Mouse (Mus musculus) embryonic fibroblast, embryonic 13.5 days (primary cell): Measurements from ENCODE around the gene Akap6.

Experiments
- CTCF ChIP-seq: IDR thresholded peaks from 2 replicates; pipeline ENCODE4 v1.5.1; 2011; ENCODE audit warnings: mild to moderate bottlenecking, control low read depth, low read length, moderate library complexity, borderline replicate concordance; ENCODE audit not compliant: insufficient read depth
- POLR2A ChIP-seq: IDR thresholded peaks from 2 replicates; pipeline ENCODE4 v1.6.1; 2011; ENCODE audit warnings: low read depth, mild to moderate bottlenecking, control low read depth, low read length, moderate library complexity

DNA sequence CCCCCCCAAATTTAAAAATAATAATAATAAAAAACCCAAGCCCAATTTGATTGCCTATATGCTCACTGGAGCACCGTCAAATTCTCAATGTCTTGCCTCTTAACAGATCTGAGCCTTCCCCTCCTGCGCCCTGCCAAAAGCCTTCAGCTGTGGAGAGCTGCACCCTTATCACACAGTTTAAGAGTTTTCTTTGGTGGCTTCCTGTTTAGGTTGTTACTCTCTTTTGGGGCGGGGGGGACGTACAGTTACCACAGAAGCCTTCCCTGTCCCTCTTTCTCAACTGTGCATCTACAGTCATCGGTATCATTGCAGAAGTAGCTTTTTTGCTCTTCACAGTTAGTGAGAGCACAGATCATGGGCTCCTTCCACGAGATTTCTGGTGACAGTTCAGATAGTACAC, 19.2 kb downstream of the Akap6 start:
- TF ChIP-seq CTCF (no peak), POLR2A (no peak)
